Mouse (Mus musculus): ENCODE results near the gene Cartpt. TPM values are rescaled to one million over a fixed set of nuclear protein-coding genes. Genes with fewer than 3 reads are reported as not detected.
"Not testable (repeated sequence)": the region's sequence is repeated elsewhere in the genome, so short reads cannot be mapped to it uniquely, and the experiment has no call there.

The Cartpt gene
- polyA plus RNA-seq, 1 experiment from 2014 or later = 36.2 TPM

DNA sequence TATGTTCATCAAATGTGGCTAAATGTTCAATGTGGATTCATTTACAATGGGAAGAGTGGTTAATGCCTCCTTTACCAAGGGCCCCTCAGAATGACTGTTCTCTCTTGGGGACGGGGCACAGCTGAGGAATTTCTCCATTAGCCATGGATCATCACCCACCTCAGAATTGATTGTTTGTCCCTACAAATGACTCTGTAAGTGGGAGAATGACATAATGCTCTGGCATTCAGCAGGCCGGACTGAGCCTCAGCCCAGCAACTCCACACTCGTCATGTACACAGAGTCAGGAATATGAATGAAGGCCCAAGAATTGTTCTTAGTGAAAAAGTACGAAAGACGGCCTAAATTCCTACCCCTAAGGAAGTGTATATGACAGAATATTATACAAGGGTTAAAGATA is 25.4 kb upstream of the Cartpt start:
- no peaks in the 10 kb centered on the region for H3K36me3 ChIP-seq (ENCODE audit: control insufficient read depth, insufficient read depth, low read length)
- no peaks in the 10 kb centered on the region for H3K9me3 ChIP-seq (ENCODE audit: control insufficient read depth, low read length)
- peaks cover 2% of the 10 kb centered on the region; the same call in 1 of the 2 replicates for H3K4me1 ChIP-seq (ENCODE audit: control insufficient read depth, insufficient read depth, low read length)
- no peak overlapping the region for H3K4me2 ChIP-seq
- ATAC-seq (ENCODE audit: low FRiP score) (no peak), DNase-seq (ENCODE audit: low spot score, missing footprints) (no peak)
- H3K27me3 ChIP-seq (ENCODE audit: control insufficient read depth, insufficient read depth, low read length) = no peaks in the 10 kb centered on the region
- 62% methylated on average over 5 of the region's 5 CpGs for WGBS
- no peak overlapping the region for H3K27ac ChIP-seq (ENCODE audit: low read depth, low read length)
- H3K4me3 ChIP-seq (ENCODE audit: low read depth, low read length) = no peak overlapping the region
- H3K9ac ChIP-seq (ENCODE audit: low read length) = no peak overlapping the region

DNA sequence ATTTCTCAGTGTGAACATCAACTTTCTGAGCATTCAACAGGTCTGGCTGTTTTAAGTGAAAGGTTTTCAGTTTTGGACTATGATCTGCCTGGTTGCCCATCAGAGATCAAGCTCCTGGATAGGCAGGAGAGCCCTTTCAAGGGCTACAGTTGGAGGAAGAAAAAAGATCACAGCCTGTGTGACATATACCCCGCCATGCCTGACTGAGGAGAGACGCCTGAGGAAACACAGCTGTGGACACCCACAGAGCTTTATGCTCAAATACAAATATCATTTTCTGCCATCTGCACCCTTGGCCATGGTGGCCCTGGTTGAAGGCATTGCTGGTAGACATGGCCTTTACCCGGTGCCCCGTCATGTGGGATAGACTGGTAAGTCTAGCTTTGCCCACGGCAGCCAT is 14.7 kb upstream of the Cartpt start:
- DNase-seq (ENCODE audit: low spot score, missing footprints) = no peak
- Histone ChIP-seq H3K27ac (ENCODE audit: low read depth, low read length) (no peak overlapping the region), H3K36me3 (ENCODE audit: control insufficient read depth, insufficient read depth, low read length) (no peaks in the 10 kb centered on the region), H3K4me3 (ENCODE audit: low read depth, low read length) (no peak overlapping the region), H3K9me3 (ENCODE audit: control insufficient read depth, low read length) (no peaks in the 10 kb centered on the region), H3K4me1 (ENCODE audit: control insufficient read depth, insufficient read depth, low read length) (no peaks in the 10 kb centered on the region), H3K27me3 (ENCODE audit: control insufficient read depth, insufficient read depth, low read length) (no peaks in the 10 kb centered on the region), H3K4me2 (no peak overlapping the region), H3K9ac (ENCODE audit: low read length) (no peak overlapping the region)
- no peak for ATAC-seq (ENCODE audit: low FRiP score)
- WGBS = 81% methylated on average over 5 of the region's 5 CpGs

DNA sequence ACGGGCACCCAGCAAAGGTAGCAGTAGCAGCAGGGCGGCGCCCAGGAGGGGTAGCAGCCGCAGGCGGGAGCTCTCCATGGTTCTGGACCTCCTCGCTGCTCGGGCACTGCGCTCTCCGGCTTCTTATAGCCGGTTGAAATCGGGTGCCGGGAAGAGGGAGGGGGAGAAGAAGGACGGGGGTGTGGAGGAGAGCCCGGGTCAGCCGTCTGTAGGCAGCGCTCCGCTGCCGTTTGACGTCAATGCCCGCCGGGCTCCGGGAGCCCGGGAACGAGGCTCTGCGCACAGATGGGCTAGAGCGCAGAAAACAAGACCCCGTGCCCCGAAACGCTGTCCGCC is 366 bp downstream of the Cartpt start:
- Histone ChIP-seq H3K27ac (ENCODE audit: low read depth, low read length) (no peak overlapping the region), H3K4me3 (ENCODE audit: low read depth, low read length) (peak overlapping the region; percentile 33), H3K4me1 (ENCODE audit: control insufficient read depth, insufficient read depth, low read length) (no peaks in the 10 kb centered on the region), H3K27me3 (ENCODE audit: control insufficient read depth, insufficient read depth, low read length) (peaks cover 26% of the 10 kb centered on the region), H3K9ac (ENCODE audit: low read length) (peak overlapping the region; percentile 2), H3K4me2 (peak overlapping the region; percentile 46), H3K36me3 (ENCODE audit: control insufficient read depth, insufficient read depth, low read length) (no peaks in the 10 kb centered on the region), H3K9me3 (ENCODE audit: control insufficient read depth, low read length) (no peaks in the 10 kb centered on the region)
- peak; percentile 97 for DNase-seq (ENCODE audit: low spot score, missing footprints)
- ATAC-seq (ENCODE audit: low FRiP score) = peak; percentile 86
- under 1% methylated on average over 30 of the region's 30 CpGs for WGBS

DNA sequence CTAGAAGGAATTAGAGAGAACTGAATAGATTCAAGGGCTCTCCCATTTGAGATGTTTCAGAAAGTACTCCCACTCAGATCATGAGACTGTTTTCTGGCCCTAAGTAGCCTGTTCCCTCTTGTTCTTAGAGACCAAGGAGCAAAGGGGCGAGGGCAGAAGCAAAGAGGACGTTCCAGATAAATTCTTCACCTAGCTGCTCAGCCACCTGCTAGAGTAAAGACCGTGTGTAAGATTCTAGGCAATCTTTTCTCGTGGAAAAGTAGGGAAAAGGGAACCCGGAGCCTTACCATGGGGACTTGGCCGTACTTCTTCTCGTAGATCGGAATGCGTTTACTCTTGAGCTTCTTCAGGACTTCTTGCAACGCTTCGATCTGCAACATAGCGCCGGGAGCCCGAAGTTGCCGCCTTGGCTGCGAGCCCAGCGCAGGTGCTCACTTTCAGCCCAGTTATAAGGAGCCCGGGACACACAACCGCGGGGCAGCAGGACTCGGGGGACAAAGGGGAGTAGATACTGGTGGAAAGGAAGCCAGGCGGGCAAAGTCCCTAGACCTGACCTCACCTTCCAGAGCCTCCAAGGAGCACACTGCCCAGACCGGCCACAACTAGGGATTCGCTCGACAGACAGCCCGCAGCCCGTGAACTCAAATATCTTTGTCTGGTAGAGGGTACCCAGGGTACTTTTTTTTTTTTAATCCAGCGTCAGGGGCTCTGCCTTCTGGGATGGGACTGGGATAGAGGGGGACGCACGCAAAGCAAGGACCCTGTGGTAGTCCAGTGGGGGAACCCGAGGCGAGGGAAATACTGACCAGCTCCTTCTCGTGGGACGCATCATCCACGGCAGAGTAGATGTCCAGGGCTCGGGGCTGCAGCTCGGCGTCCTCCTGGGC is 978 bp downstream of the Cartpt start:
- Histone ChIP-seq H3K27me3 (ENCODE audit: control insufficient read depth, insufficient read depth, low read length) (peaks cover 26% of the 10 kb centered on the region), H3K9me3 (ENCODE audit: control insufficient read depth, low read length) (no peaks in the 10 kb centered on the region), H3K4me2 (peak overlapping the region; percentile 46), H3K36me3 (ENCODE audit: control insufficient read depth, insufficient read depth, low read length) (no peaks in the 10 kb centered on the region), H3K4me1 (ENCODE audit: control insufficient read depth, insufficient read depth, low read length) (no peaks in the 10 kb centered on the region), H3K9ac (ENCODE audit: low read length) (peak overlapping the region; percentile 2), H3K27ac (ENCODE audit: low read depth, low read length) (no peak overlapping the region), H3K4me3 (ENCODE audit: low read depth, low read length) (peak overlapping the region; percentile 33)
- 5% methylated on average over 38 of the region's 38 CpGs for WGBS
- no peak; the same call in 1 of the 2 replicates for ATAC-seq (ENCODE audit: low FRiP score)
- peak; percentile 90 for DNase-seq (ENCODE audit: low spot score, missing footprints)

DNA sequence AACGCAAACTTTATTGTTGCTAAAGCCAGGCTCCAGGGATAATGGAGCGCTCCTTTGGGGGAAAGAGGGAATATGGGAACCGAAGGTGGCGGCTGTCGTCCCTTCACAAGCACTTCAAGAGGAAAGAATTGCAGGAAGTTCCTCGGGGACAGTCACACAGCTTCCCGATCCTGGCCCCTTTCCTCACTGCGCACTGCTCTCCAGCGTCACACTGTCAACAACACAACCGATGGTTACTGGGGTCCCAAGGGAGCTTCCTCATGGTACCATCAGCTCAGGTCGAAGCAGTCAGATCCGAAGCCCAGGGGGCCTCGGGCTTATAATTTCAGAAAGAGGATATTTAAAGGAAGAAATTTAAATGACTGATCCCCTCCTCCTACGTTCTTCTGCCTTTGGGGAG is 2.1 kb downstream of the Cartpt start:
- peak; percentile 87 for DNase-seq (ENCODE audit: low spot score, missing footprints)

DNA sequence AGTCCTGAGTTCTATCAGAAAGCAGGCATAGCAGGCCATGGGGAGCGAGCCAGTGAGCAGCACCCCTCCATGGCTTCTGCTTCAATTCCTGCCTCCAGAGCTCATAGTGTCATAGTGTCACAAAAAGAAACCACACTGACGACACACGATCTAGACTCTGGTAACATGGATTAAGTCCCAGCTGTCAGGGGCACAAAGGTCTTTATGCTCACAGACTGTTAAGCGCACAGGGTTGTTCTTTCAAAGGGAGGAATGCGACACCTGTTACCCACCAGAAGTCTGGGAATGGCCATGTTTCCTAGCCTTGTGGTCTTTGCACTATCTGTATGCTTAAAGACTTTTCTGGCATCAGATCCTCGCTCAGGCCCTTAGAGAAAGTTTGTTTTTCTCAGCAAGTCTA is 15.3 kb downstream of the Cartpt start:
- Histone ChIP-seq H3K4me1 (ENCODE audit: control insufficient read depth, insufficient read depth, low read length) (no peaks in the 10 kb centered on the region), H3K27me3 (ENCODE audit: control insufficient read depth, insufficient read depth, low read length) (no peaks in the 10 kb centered on the region), H3K36me3 (ENCODE audit: control insufficient read depth, insufficient read depth, low read length) (no peaks in the 10 kb centered on the region), H3K9ac (ENCODE audit: low read length) (no peak overlapping the region), H3K4me2 (no peak overlapping the region), H3K9me3 (ENCODE audit: control insufficient read depth, low read length) (no peaks in the 10 kb centered on the region), H3K27ac (ENCODE audit: low read depth, low read length) (no peak overlapping the region), H3K4me3 (ENCODE audit: low read depth, low read length) (no peak overlapping the region)
- WGBS = 58% methylated on average over 6 of the region's 6 CpGs
- DNase-seq (ENCODE audit: low spot score, missing footprints) (no peak), ATAC-seq (ENCODE audit: low FRiP score) (no peak)

More for the DNA sequence above, 2.1 kb downstream of the Cartpt start:
- Histone ChIP-seq H3K4me3 (ENCODE audit: low read depth, low read length) (no peak overlapping the region), H3K36me3 (ENCODE audit: control insufficient read depth, insufficient read depth, low read length) (no peaks in the 10 kb centered on the region), H3K9me3 (ENCODE audit: control insufficient read depth, low read length) (no peaks in the 10 kb centered on the region), H3K27me3 (ENCODE audit: control insufficient read depth, insufficient read depth, low read length) (peaks cover 26% of the 10 kb centered on the region), H3K4me2 (no peak overlapping the region), H3K4me1 (ENCODE audit: control insufficient read depth, insufficient read depth, low read length) (no peaks in the 10 kb centered on the region), H3K9ac (ENCODE audit: low read length) (no peak overlapping the region), H3K27ac (ENCODE audit: low read depth, low read length) (no peak overlapping the region)
- WGBS = 30% methylated on average over 14 of the region's 14 CpGs
- ATAC-seq (ENCODE audit: low FRiP score) = no peak

DNA sequence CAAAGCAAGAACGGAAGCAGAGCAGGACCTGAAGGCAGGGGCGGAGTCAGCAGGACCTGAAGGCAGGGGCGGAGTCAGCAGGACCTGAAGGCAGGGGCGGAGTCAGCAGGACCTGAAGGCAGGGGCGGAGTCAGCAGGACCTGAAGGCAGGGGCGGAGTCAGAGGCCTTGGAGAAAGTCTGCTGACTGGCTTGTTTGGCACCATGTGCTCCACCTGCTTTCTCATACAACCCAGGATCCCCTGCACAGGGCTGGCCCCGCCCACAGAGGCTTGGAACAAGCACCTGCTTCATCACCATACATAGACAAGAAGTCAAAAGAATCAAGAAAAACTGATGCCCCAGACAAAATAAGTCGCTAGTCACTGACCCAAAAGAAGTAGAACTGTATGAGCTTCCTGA is 19.1 kb downstream of the Cartpt start:
- WGBS = 75% methylated on average over 8 of the region's 8 CpGs
- H3K4me3 ChIP-seq (ENCODE audit: low read depth, low read length); H3K9ac ChIP-seq (ENCODE audit: low read length); H3K36me3 ChIP-seq (ENCODE audit: control insufficient read depth, insufficient read depth, low read length); H3K27me3 ChIP-seq (ENCODE audit: control insufficient read depth, insufficient read depth, low read length); H3K4me1 ChIP-seq (ENCODE audit: control insufficient read depth, insufficient read depth, low read length); ATAC-seq (ENCODE audit: low FRiP score); DNase-seq (ENCODE audit: low spot score, missing footprints); H3K9me3 ChIP-seq (ENCODE audit: control insufficient read depth, low read length); H3K4me2 ChIP-seq; H3K27ac ChIP-seq (ENCODE audit: low read depth, low read length): not testable (repeated sequence)

DNA sequence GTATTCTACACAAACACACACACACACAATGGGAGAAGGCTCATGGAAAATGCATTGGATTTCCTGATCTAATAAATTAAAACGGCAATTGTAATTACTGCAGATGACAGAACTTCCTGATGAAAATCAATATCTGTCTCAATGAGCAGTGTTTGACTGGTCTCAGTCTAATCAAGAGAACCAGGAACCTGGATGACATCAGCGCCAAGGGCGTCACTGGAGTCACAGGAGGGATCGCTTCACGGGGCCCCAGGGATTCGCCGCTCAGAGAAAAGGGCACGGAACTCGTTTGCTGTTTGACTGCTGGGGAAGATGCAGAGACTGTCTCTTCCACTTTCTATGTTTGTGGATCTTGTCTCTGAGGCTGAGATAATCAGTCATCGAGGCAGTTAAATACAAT is 21.2 kb downstream of the Cartpt start:
- no peaks in the 10 kb centered on the region for H3K36me3 ChIP-seq (ENCODE audit: control insufficient read depth, insufficient read depth, low read length)
- 77% methylated on average over 10 of the region's 10 CpGs for WGBS
- H3K4me3 ChIP-seq (ENCODE audit: low read depth, low read length) = no peak overlapping the region
- ATAC-seq (ENCODE audit: low FRiP score) (peak; percentile 77; the same call in 1 of the 2 replicates), DNase-seq (ENCODE audit: low spot score, missing footprints) (peak; percentile 79)
- H3K9me3 ChIP-seq (ENCODE audit: control insufficient read depth, low read length) = no peaks in the 10 kb centered on the region
- H3K4me1 ChIP-seq (ENCODE audit: control insufficient read depth, insufficient read depth, low read length) = no peaks in the 10 kb centered on the region
- no peak overlapping the region for H3K4me2 ChIP-seq
- no peaks in the 10 kb centered on the region for H3K27me3 ChIP-seq (ENCODE audit: control insufficient read depth, insufficient read depth, low read length)
- no peak overlapping the region for H3K27ac ChIP-seq (ENCODE audit: low read depth, low read length)
- no peak overlapping the region for H3K9ac ChIP-seq (ENCODE audit: low read length)

DNA sequence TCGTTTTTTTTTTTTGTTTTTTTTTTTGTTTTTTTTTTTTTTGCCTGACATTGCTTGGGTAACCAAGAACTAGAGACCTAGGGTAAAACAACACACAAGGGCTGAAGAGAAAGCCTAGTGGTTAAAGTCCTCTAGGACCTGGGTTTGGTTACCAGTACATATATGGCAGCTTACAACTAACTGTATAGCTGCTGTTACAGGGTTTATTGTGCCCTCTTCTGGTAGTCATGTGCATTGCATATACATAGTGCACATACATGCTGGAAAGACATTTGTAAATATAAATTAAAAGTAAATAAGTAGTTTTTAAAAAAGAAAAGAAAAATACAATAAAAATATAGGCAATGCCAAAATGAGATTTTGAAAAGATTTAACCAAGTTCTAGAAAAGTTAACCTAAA is 28.8 kb downstream of the Cartpt start:
- H3K9me3 ChIP-seq (ENCODE audit: control insufficient read depth, low read length) = no peaks in the 10 kb centered on the region
- H3K4me2 ChIP-seq = no peak overlapping the region
- no peak overlapping the region for H3K4me3 ChIP-seq (ENCODE audit: low read depth, low read length)
- ATAC-seq (ENCODE audit: low FRiP score) (no peak), DNase-seq (ENCODE audit: low spot score, missing footprints) (peak; percentile 31)
- WGBS = 65% methylated on average over 1 of the region's 1 CpGs
- no peaks in the 10 kb centered on the region for H3K27me3 ChIP-seq (ENCODE audit: control insufficient read depth, insufficient read depth, low read length)
- no peaks in the 10 kb centered on the region for H3K36me3 ChIP-seq (ENCODE audit: control insufficient read depth, insufficient read depth, low read length)
- H3K27ac ChIP-seq (ENCODE audit: low read depth, low read length) = no peak overlapping the region
- no peaks in the 10 kb centered on the region for H3K4me1 ChIP-seq (ENCODE audit: control insufficient read depth, insufficient read depth, low read length)
- H3K9ac ChIP-seq (ENCODE audit: low read length) = no peak overlapping the region
